Mouse (Mus musculus): ENCODE measurements around the gene Arih2. TPM values are rescaled to one million over a fixed set of nuclear protein-coding genes. Genes with fewer than 3 reads are reported as not detected.
A peak's percentile ranks its signal among the peaks of the same experiment; 100 is the strongest.
"Not testable (repeated sequence)": the region's sequence is repeated elsewhere in the genome, so short reads cannot be mapped to it uniquely, and the experiment has no call there.

Arih2 gene
- polyA plus RNA-seq, 1 experiment from 2014 or later, result 28.6 TPM

DNA sequence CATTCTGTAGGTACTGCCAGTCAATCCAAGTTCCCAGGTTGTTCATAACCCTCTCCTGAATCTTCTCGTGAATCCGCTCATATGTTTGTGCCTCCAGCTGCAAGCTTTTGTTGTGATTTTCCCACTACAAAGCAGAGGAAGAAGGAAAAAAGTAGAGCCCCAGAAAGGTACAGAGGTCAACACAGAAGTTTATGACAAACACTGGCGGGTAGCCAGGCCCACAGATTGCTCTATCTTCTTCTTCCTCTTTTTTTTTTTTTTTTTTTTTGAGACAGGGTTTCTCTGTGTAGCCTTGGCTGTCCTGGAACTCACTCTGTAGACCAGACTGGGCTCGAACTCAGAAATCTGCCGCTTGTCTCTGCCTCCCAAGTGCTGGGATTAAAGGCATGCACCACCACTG lies 41.3 kb downstream of the Arih2 start:
- H3K27ac ChIP-seq; H3K4me2 ChIP-seq; H3K9ac ChIP-seq; H3K27me3 ChIP-seq; DNase-seq; ATAC-seq (ENCODE audit: low read depth); H3K9me3 ChIP-seq (replicated peaks); H3K4me3 ChIP-seq (replicated peaks): not testable (repeated sequence)
- 80% methylated on average over 5 of the region's 5 CpGs for WGBS (ENCODE audit: insufficient replicate concordance)
- peaks cover 14% of the 10 kb centered on the region for H3K4me1 ChIP-seq (replicated peaks)
- H3K36me3 ChIP-seq, result peaks cover 98% of the 10 kb centered on the region

DNA sequence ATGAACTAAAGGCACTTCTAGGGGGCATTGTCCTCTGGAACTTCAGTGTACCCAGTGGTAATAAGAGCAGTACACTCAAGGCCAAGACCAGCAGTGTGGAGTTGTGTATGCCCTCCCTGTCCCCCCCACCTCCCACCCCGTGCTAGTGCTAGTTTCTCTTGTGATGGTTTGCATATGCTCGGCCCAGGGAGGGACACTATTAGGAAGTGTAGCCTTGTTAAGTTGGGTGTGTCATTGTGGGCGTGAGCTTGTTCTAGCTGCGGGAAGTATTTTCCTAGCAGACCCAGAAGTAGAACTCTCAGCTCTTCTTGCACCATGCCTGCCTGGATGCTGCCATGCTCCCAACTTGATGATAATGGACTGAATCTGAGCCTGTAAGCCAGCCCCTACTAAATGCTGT lies 47.2 kb downstream of the Arih2 start:
- Histone ChIP-seq H3K9me3 (replicated peaks) (no peaks in the 10 kb centered on the region), H3K9ac (no peak overlapping the region), H3K36me3 (peaks cover 44% of the 10 kb centered on the region), H3K27me3 (peaks cover 6% of the 10 kb centered on the region), H3K4me1 (replicated peaks) (peaks cover 14% of the 10 kb centered on the region), H3K4me2 (no peak overlapping the region), H3K4me3 (replicated peaks) (no peak overlapping the region), H3K27ac (no peak overlapping the region)
- no peak for DNase-seq
- 60% methylated on average over 4 of the region's 4 CpGs for WGBS (ENCODE audit: insufficient replicate concordance)
- no peak for ATAC-seq (ENCODE audit: low read depth)

DNA sequence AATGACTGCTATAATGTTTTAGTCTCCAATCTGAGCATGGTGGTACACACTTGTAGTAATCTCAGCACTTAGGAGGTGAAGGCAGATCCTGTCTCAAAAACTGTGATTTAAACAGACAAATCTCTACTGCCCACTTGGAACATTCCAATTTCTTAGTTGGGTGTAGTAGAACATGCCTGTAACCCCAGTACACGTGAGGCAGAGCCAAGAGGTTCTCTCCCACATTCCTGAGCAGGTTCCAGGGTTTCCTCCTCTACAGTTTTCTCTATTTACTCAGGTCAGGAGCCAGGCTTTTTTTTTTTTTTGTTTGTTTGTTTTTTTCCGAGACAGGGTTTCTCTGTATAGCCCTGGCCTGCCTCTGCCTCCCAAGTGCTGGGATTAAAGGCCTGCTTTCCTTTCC lies 49.2 kb downstream of the Arih2 start:
- DNase-seq (no peak), ATAC-seq (ENCODE audit: low read depth) (no peak)
- Histone ChIP-seq H3K27me3 (peaks cover 9% of the 10 kb centered on the region), H3K27ac (no peak overlapping the region), H3K4me2 (no peak overlapping the region), H3K4me3 (replicated peaks) (no peak overlapping the region), H3K4me1 (replicated peaks) (peaks cover 24% of the 10 kb centered on the region), H3K9ac (no peak overlapping the region), H3K36me3 (peaks cover 26% of the 10 kb centered on the region), H3K9me3 (replicated peaks) (no peaks in the 10 kb centered on the region)
- 63% methylated on average over 2 of the region's 2 CpGs for WGBS (ENCODE audit: insufficient replicate concordance)

DNA sequence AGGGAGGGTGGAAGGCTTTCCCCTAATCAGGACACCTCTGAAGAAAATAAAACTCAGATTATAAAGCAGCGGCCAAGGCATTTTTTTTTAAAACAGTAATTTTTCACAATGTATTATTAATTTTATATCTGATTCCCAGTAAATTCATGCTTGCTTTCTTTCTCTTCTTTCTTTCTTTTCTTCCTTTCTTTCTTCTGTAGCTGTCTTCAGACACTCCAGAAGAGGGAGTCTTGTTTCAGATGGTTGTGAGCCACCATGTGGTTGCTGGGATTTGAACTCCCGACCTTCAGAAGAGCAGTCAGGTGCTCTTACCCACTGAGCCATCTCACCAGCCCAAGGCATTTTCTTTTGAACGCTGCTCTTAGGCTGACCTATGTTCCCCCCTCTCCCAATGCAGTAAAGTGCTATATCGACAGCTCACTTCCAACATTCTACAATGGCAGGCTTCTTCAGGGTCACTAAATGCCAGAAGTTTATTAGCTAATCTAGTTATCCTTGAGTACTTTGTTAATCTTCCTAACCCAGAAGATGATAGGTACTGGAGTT lies 50.1 kb downstream of the Arih2 start:
- peaks cover 24% of the 10 kb centered on the region for H3K4me1 ChIP-seq (replicated peaks)
- H3K4me3 ChIP-seq (replicated peaks), result no peak overlapping the region
- peaks cover 17% of the 10 kb centered on the region for H3K36me3 ChIP-seq
- H3K27ac ChIP-seq, result no peak overlapping the region
- no peak overlapping the region for H3K4me2 ChIP-seq
- ATAC-seq (ENCODE audit: low read depth) (no peak), DNase-seq (no peak)
- 62% methylated on average over 4 of the region's 4 CpGs for WGBS (ENCODE audit: insufficient replicate concordance)
- H3K9ac ChIP-seq, result no peak overlapping the region
- no peaks in the 10 kb centered on the region for H3K9me3 ChIP-seq (replicated peaks)
- peaks cover 9% of the 10 kb centered on the region for H3K27me3 ChIP-seq

DNA sequence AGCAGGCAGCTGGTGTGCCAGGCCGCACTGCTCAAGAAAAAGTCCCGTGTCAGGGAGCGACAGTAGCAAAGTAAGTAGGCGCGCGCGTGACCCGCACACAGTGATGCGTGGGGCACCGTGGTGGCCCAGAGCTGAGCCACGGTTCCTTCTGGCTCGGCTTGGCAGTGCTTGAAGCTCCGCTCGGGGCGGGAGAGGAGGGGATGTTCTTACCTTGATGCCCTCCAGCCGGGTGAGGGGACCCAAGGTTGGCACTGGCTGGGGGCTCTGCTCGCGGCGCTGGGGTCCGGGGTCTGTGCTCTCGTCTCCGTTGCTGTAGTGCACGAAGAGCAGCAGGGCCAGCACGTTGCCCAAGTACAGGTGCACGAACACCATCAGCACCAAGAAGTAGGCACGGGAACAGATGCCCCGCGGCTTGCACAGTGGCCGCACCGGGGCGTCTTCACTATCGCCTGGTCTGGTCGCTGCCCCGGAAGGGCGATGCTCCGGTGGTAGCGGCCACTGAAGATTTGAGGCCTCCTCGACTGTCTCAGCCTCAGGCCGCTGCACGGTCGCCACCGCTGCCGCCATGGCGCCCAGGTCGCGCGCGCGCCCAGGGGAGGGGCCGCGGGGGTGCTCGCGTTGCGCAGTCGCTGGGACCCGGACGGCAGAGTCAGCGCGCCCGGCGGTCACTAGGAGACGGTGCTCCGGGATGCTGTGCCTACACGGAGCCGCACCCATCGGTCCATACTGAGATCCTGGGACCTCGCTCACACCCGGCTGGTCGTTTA lies 52.0 kb downstream of the Arih2 start, which contains the start of gene P4htm:
Gene P4htm (minus strand): TSS at position 670 of the 767 bp plus-strand sequence.
- Histone ChIP-seq H3K9ac (peak within 1 kb of the TSS; percentile 52), H3K27me3 (peaks cover 9% of the 10 kb centered on the region), H3K4me1 (replicated peaks) (peaks cover 24% of the 10 kb centered on the region), H3K4me3 (replicated peaks) (peak within 1 kb of the TSS; percentile 68), H3K9me3 (replicated peaks) (no peaks in the 10 kb centered on the region), H3K4me2 (peak within 1 kb of the TSS; percentile 82), H3K36me3 (no peaks in the 10 kb centered on the region), H3K27ac (no peak within 1 kb of the TSS)
- DNase-seq, result no peak
- WGBS (ENCODE audit: insufficient replicate concordance), result 6% methylated on average over 69 of the region's 69 CpGs
- ATAC-seq (ENCODE audit: low read depth), result peak; percentile 66

DNA sequence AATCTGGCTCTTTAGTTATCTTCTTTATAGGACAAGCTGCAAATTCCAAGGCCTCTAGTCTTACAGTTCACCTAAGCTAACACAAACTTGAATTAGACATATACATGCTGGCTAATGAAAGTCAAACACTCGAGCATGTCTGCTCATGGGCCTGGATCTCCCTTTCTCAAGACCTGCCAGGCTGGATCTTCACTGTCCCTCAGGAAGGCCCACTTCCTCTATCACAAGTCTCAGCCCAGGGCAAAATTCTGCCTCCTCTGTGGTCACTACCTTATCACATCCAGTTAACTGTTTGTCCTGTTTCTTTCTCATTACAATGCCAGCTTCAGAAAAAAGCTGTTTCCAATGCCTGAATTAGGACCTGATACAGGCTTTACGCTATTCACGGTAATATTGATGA lies 54.8 kb downstream of the Arih2 start:
- H3K9ac ChIP-seq, result no peak overlapping the region
- no peak for ATAC-seq (ENCODE audit: low read depth)
- H3K4me3 ChIP-seq (replicated peaks), result no peak overlapping the region
- DNase-seq, result no peak
- WGBS (ENCODE audit: insufficient replicate concordance), result 23% methylated on average over 3 of the region's 3 CpGs
- H3K4me2 ChIP-seq, result no peak overlapping the region
- no peaks in the 10 kb centered on the region for H3K36me3 ChIP-seq
- peaks cover 9% of the 10 kb centered on the region for H3K27me3 ChIP-seq
- no peaks in the 10 kb centered on the region for H3K9me3 ChIP-seq (replicated peaks)
- peaks cover 21% of the 10 kb centered on the region for H3K4me1 ChIP-seq (replicated peaks)
- H3K27ac ChIP-seq, result no peak overlapping the region

DNA sequence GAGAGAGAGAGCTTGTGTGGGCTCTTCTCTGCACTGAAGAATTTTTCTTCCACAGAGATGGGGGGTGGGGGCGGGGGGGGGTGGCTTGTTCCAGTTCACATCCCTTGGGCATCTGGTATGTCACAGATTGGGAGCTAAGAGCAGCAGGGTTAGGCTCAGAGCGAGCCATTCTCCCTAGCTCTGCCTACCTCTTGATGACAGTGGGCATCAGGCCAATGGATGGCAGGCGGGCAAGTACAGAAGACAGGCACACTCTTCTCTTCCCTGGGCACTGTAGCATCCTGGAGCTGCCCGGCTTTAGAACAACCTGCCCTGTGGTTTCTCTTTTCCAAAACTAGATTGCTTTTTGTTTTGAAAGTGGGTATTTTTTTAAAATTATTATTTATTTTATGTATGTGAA lies 57.7 kb downstream of the Arih2 start:
- H3K4me1 ChIP-seq (replicated peaks), result peaks cover 19% of the 10 kb centered on the region
- WGBS (ENCODE audit: insufficient replicate concordance), result 67% methylated on average over 4 of the region's 4 CpGs

DNA sequence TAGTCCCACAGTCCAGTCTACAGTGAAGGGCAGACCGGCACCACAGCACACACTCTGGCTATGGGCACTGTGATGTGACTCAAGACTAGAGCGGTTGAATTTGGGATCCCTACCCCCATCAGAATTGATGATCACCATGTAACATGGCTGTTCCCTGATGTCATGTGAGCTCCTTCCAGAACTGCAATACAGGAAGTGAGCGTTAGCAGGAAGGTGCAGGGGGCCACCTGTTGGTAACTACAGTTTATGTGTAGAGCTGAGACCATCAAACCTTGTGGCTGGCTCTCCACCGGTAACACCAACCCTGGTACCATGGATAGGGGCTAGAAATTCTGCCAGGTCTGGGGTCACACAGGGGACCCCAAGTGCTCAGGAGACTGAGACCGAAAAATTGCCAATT lies 60.0 kb downstream of the Arih2 start:
- H3K9ac ChIP-seq, result no peak overlapping the region
- ATAC-seq (ENCODE audit: low read depth) (no peak), DNase-seq (no peak)
- H3K36me3 ChIP-seq, result no peaks in the 10 kb centered on the region
- H3K4me3 ChIP-seq (replicated peaks), result no peak overlapping the region
- peaks cover 14% of the 10 kb centered on the region for H3K4me1 ChIP-seq (replicated peaks)
- no peaks in the 10 kb centered on the region for H3K9me3 ChIP-seq (replicated peaks)
- 62% methylated on average over 5 of the region's 5 CpGs for WGBS (ENCODE audit: insufficient replicate concordance)
- no peaks in the 10 kb centered on the region for H3K27me3 ChIP-seq
- no peak overlapping the region for H3K4me2 ChIP-seq
- H3K27ac ChIP-seq, result no peak overlapping the region

More for the DNA sequence above, 57.7 kb downstream of the Arih2 start:
- Histone ChIP-seq H3K9ac (no peak overlapping the region), H3K27me3 (no peaks in the 10 kb centered on the region), H3K4me2 (no peak overlapping the region), H3K9me3 (replicated peaks) (no peaks in the 10 kb centered on the region), H3K27ac (no peak overlapping the region), H3K36me3 (no peaks in the 10 kb centered on the region), H3K4me3 (replicated peaks) (no peak overlapping the region)
- ATAC-seq (ENCODE audit: low read depth), result no peak
- no peak for DNase-seq

DNA sequence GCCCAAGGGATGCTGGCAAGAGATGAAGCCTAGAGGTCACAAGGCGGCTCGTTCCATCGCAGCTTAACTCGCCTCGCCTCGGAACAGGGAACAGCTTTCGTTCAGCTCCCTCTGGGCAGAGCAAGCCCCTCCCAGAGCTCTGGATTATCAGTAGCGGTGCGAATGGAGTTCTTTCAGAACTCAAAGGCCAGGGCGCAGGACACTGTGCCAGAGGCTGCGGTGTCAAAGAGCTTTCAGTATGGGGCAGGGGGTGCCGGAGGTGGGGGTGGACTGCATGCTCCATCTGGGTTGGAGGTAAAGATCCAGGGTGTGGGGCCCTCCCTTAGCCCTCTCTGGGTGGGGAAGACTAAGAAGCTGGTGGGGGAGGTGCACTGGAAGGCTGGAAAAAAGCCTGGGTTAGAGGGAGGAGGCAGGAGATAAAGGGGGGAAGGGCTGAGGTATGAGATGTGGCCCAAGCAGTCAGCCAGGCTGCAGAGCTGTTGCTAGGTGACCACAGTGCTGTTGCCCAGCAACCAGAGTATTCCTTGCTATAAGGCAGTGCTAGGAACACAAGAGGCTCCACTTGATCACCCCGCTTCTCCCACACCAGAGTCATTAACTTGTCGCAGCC lies 61.5 kb downstream of the Arih2 start:
- H3K9me3 ChIP-seq (replicated peaks), result no peaks in the 10 kb centered on the region
- no peak overlapping the region for H3K27ac ChIP-seq
- H3K9ac ChIP-seq, result no peak overlapping the region
- no peaks in the 10 kb centered on the region for H3K36me3 ChIP-seq
- peak overlapping the region; percentile 13; the same call in 1 of the 2 replicates for H3K4me2 ChIP-seq
- H3K4me1 ChIP-seq (replicated peaks), result peaks cover 14% of the 10 kb centered on the region
- no peak for DNase-seq
- 32% methylated on average over 14 of the region's 14 CpGs for WGBS (ENCODE audit: insufficient replicate concordance)
- no peaks in the 10 kb centered on the region for H3K27me3 ChIP-seq
- ATAC-seq (ENCODE audit: low read depth), result 0 out of 2 replicates have a peak, but pooled peaks have one; percentile 37
- H3K4me3 ChIP-seq (replicated peaks), result no peak overlapping the region

DNA sequence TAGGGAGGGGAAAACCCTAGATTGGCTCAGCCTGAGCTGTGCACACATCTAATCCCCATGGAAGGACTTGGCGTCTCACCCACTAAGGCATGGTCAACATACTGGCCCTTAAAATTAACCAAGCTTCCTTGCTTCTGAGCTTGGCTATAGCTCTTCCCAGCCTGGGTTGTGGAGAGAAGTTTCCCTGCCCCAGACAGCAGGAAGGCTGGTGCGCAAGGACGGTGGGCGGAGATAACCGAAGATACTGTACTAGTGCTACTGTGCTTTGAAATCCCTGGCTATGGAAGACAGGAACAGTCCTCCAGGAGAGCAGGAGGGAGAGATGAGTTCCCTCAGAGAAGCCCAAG lies 69.9 kb downstream of the Arih2 start:
- no peaks in the 10 kb centered on the region for H3K27me3 ChIP-seq
- H3K4me1 ChIP-seq (replicated peaks), result peaks cover 32% of the 10 kb centered on the region
- peaks cover 20% of the 10 kb centered on the region for H3K36me3 ChIP-seq
- WGBS (ENCODE audit: insufficient replicate concordance), result 63% methylated on average over 5 of the region's 5 CpGs
- ATAC-seq (ENCODE audit: low read depth) (no peak), DNase-seq (no peak)
- H3K4me3 ChIP-seq (replicated peaks), result peak overlapping the region; percentile 75
- peak overlapping the region; percentile 83 for H3K9ac ChIP-seq
- no peaks in the 10 kb centered on the region for H3K9me3 ChIP-seq (replicated peaks)
- H3K27ac ChIP-seq, result peak overlapping the region; percentile 80
- peak overlapping the region; percentile 88 for H3K4me2 ChIP-seq

DNA sequence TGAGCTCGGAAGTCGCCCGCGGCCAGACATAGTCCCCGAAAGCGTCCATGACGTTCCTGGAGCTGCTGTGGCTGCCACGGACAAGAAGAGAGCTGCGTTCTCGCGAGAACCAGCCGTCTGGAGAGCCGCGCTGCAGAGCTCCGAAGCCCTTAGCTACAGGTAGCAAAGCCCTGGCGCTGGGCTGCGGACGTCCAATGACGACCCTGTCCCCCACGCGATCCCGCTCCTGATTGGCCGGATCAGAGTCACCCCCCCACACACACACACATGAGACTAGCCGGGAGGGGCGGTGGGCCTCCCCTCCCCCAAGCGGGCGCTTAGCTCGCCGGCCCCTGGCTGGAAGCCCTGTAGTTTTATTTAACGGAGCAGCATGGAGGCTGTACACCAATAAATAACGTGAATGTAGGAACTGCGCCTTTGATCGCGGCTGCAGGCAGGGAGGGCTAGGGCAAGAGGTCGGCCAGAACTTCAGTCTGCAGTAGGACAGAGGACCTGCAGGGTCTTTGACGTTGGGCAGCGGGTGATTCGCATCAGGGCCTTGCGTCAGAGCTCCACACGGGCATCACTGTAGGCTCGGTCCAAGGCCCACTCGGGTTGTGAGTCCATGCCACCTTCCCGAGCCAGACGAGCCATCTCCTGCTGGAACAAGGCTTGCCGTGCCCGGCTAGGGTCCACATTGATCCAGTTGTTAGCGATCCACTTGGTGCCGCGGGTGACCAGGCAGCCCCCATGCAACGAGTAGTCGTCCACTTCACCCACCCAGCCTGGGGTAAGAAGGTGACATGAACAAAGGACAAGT lies 70.4 kb downstream of the Arih2 start, which contains the start of gene Wdr6:
Gene Wdr6 (minus strand): TSS at position 195 of the 799 bp plus-strand sequence.
- 6% methylated on average over 51 of the region's 51 CpGs for WGBS (ENCODE audit: insufficient replicate concordance)
- ATAC-seq (ENCODE audit: low read depth) (peak; percentile 91), DNase-seq (peak; percentile 84)
- H3K4me2 ChIP-seq, result peak within 1 kb of the TSS; percentile 88
- H3K9me3 ChIP-seq (replicated peaks), result no peaks in the 10 kb centered on the region
- H3K4me1 ChIP-seq (replicated peaks), result peaks cover 37% of the 10 kb centered on the region
- no peaks in the 10 kb centered on the region for H3K27me3 ChIP-seq
- H3K36me3 ChIP-seq, result peaks cover 23% of the 10 kb centered on the region
- H3K27ac ChIP-seq, result peak within 1 kb of the TSS; percentile 80
- H3K9ac ChIP-seq, result peak within 1 kb of the TSS; percentile 83
- peak within 1 kb of the TSS; percentile 75 for H3K4me3 ChIP-seq (replicated peaks)

Measured in liver, embryonic 13.5 days (tissue).